In the genomic region with DNA sequence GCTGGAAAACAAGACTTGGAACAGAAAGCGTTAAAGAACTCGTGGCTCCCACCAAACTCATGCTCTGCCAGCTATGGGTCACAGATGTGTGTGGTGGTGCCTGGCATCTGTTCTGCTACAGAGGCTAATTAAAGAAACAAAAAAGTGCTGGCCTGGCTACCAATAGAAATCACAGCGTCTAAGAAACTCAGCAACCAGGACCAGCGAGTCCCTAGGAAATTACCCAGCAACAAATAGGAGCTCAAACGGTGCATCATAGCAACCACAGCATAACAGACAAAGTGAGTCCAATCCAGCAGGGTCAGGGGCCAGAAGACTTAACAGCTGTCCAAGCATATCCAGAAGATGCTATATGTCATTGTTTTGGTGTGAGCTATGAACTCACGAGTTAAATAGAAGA, we compare ENCODE assay signal across 17 mouse cellular contexts. TPM values are rescaled to one million over a fixed set of nuclear protein-coding genes. Genes with fewer than 3 reads are reported as not detected.
A peak's percentile ranks its signal among the peaks of the same experiment; 100 is the strongest.
DNase-seq lines count a peak whose midpoint lies in the region; ATAC-seq and TF ChIP-seq lines count a peak whose summit lies in the region.
"Had no signal": no experiment of that assay in that cellular context is flagged by ENCODE, and none has a peak within 500 bp of the region (broad histone marks: within the 10 kb centered on the region; RNA-seq: fewer than 3 reads in every experiment).

No protein-coding gene starts in this region.

- DNase-seq in kidney, postnatal 0 days (ENCODE audit: low spot score) = peak; percentile 44
- DNase-seq in kidney, adult 18-20 months = no peak
- peak; percentile 5 for DNase-seq in MN1 (ENCODE audit: low spot score)
- DNase-seq in embryonic facial prominence, embryonic 11.5 days (ENCODE audit: low spot score) = peak; percentile 20
- DNase-seq in hindbrain, postnatal 0 days (ENCODE audit: low spot score) = peak; percentile 14
- DNase-seq in right cerebral cortex, postnatal 25 days = no peak
- no peak for DNase-seq in adrenal gland, adult 18-20 months (ENCODE audit: low spot score in 2 of 2)
- DNase-seq in T-cell, adult 2 months (ENCODE audit: low spot score) = no peak
- DNase-seq: B cell, adult 2 months; cerebellum, postnatal 25 days; kidney, adult 2 months; layer of hippocampus, postnatal 36 days; right cerebral cortex, postnatal 14 days; thymus, postnatal 14 days had no signal

- 32% methylated on average over 6 of the region's 6 CpGs for WGBS in kidney, postnatal 0 days
- WGBS in embryonic facial prominence, embryonic 11.5 days = 61% methylated on average over 6 of the region's 6 CpGs
- 27% methylated on average over 6 of the region's 6 CpGs for WGBS in hindbrain, postnatal 0 days

- H3K4me2 ChIP-seq in kidney, postnatal 0 days (ENCODE audit: low read length) = no peak overlapping the region
- no peak overlapping the region for H3K4me2 ChIP-seq in embryonic facial prominence, embryonic 11.5 days (ENCODE audit: low read depth, low read length)
- no peak overlapping the region for H3K4me2 ChIP-seq in hindbrain, postnatal 0 days (ENCODE audit: low read depth, low read length)
- H3K4me2 ChIP-seq: heart, embryonic 15.5 days had no signal

- H3K4me3 ChIP-seq in kidney, postnatal 0 days (replicated peaks; ENCODE audit: low read depth, low read length) = no peak overlapping the region
- H3K4me3 ChIP-seq in embryonic facial prominence, embryonic 11.5 days (ENCODE audit: low read depth, low read length) = no peak overlapping the region
- no peak overlapping the region for H3K4me3 ChIP-seq in hindbrain, postnatal 0 days (ENCODE audit: low read length)
- H3K4me3 ChIP-seq: heart, embryonic 15.5 days had no signal

- no peak for ATAC-seq in kidney, postnatal 0 days (replicated peaks; ENCODE audit: low FRiP score, low read depth)
- no peak for ATAC-seq in embryonic facial prominence, embryonic 11.5 days (replicated peaks; ENCODE audit: insufficient number of reproducible peaks, low FRiP score, low TSS enrichment, low read depth)
- ATAC-seq in hindbrain, postnatal 0 days = no peak

- no peaks in the 10 kb centered on the region for H3K36me3 ChIP-seq in kidney, postnatal 0 days (ENCODE audit: insufficient read depth, low read length)
- no peaks in the 10 kb centered on the region for H3K36me3 ChIP-seq in embryonic facial prominence, embryonic 11.5 days (replicated peaks; ENCODE audit: control insufficient read depth, insufficient read depth, low read depth, low read length)
- no peaks in the 10 kb centered on the region for H3K36me3 ChIP-seq in hindbrain, postnatal 0 days (ENCODE audit: insufficient read depth, low read length)
- H3K36me3 ChIP-seq: heart, embryonic 15.5 days had no signal

- H3K27ac ChIP-seq in kidney, postnatal 0 days = no peak overlapping the region
- H3K27ac ChIP-seq in embryonic facial prominence, embryonic 11.5 days (replicated peaks; ENCODE audit: low read depth, low read length) = no peak overlapping the region
- H3K27ac ChIP-seq in hindbrain, postnatal 0 days = no peak overlapping the region
- H3K27ac ChIP-seq: heart, embryonic 15.5 days; liver, embryonic 14.5 days had no signal

- no peak for TF ChIP-seq CTCF in kidney, postnatal 0 days (IDR thresholded peaks at IDR 0.05; ENCODE audit: low read depth)
- no peak for TF ChIP-seq CTCF in hindbrain, postnatal 0 days (IDR thresholded peaks at IDR 0.05; ENCODE audit: low read depth)

- no peaks in the 10 kb centered on the region for H3K27me3 ChIP-seq in kidney, postnatal 0 days (ENCODE audit: insufficient read depth, low read length)
- H3K27me3 ChIP-seq in embryonic facial prominence, embryonic 11.5 days (ENCODE audit: control insufficient read depth, insufficient read depth, low read length) = no peaks in the 10 kb centered on the region
- H3K27me3 ChIP-seq in hindbrain, postnatal 0 days (ENCODE audit: insufficient read depth, low read length) = no peaks in the 10 kb centered on the region
- H3K27me3 ChIP-seq: heart, embryonic 15.5 days had no signal

- H3K9ac ChIP-seq in kidney, postnatal 0 days (ENCODE audit: low read depth, low read length) = no peak overlapping the region
- H3K9ac ChIP-seq in embryonic facial prominence, embryonic 11.5 days (replicated peaks; ENCODE audit: low read length) = no peak overlapping the region
- H3K9ac ChIP-seq in hindbrain, postnatal 0 days (replicated peaks; ENCODE audit: low read length) = no peak overlapping the region
- H3K9ac ChIP-seq: heart, embryonic 15.5 days; liver, embryonic 14.5 days had no signal

- H3K4me1 ChIP-seq in kidney, postnatal 0 days (replicated peaks; ENCODE audit: insufficient read depth, low read length) = 0 out of 2 replicates have a peak, but pooled peaks cover 4% of the 10 kb centered on the region
- H3K4me1 ChIP-seq in embryonic facial prominence, embryonic 11.5 days (ENCODE audit: control insufficient read depth, insufficient read depth, low read length) = no peaks in the 10 kb centered on the region
- no peaks in the 10 kb centered on the region for H3K4me1 ChIP-seq in hindbrain, postnatal 0 days (ENCODE audit: insufficient read depth, low read length)
- H3K4me1 ChIP-seq: heart, embryonic 15.5 days had no signal

- H3K9me3 ChIP-seq in kidney, postnatal 0 days (replicated peaks; ENCODE audit: low read length) = no peaks in the 10 kb centered on the region
- no peaks in the 10 kb centered on the region for H3K9me3 ChIP-seq in embryonic facial prominence, embryonic 11.5 days (replicated peaks; ENCODE audit: control insufficient read depth, low read length)
- no peaks in the 10 kb centered on the region for H3K9me3 ChIP-seq in hindbrain, postnatal 0 days (ENCODE audit: low read length)
- H3K9me3 ChIP-seq: heart, embryonic 15.5 days had no signal

RNA-seq across cellular contexts. Expression of a gene that starts 48.5 kb away (rescaled TPM):
- 145 and 160 TPM in 2 replicates for polyA plus RNA-seq in kidney, postnatal 0 days (2015; fragmentation: Nextera tagmentation; extraction: Ambion mirVana)
- 175 and 199 TPM in 2 replicates for polyA plus RNA-seq in embryonic facial prominence, embryonic 11.5 days (2014; fragmentation: Nextera tagmentation; extraction: Ambion mirVana)
- 48.0 and 55.1 TPM in 2 replicates for total RNA-seq in hindbrain, postnatal 0 days (2014; rRNA removed)
- polyA plus RNA-seq in hindbrain, postnatal 0 days (2015; fragmentation: Nextera tagmentation; extraction: Ambion mirVana) = 213 and 240 TPM in 2 replicates
- 100 to 1,000 TPM in 1 of 2 experiments, 10 to 100 TPM in 1; 96.5 to 145 TPM for total RNA-seq in adrenal gland, adult 18-20 months (2021)
- total RNA-seq: MEL had no signal

Comparison
In these comparisons a context has a peak if more than half of its experiments do, and no peak if none do; other contexts are left out.
1. DNase-seq: peak in kidney, postnatal 0 days (single experiment), MN1 (single experiment), embryonic facial prominence, embryonic 11.5 days (single experiment) and hindbrain, postnatal 0 days (single experiment); none in kidney, adult 18-20 months (single experiment), right cerebral cortex, postnatal 25 days (single experiment), adrenal gland, adult 18-20 months (0 of 2) and T-cell, adult 2 months (single experiment).